In the genomic region with DNA sequence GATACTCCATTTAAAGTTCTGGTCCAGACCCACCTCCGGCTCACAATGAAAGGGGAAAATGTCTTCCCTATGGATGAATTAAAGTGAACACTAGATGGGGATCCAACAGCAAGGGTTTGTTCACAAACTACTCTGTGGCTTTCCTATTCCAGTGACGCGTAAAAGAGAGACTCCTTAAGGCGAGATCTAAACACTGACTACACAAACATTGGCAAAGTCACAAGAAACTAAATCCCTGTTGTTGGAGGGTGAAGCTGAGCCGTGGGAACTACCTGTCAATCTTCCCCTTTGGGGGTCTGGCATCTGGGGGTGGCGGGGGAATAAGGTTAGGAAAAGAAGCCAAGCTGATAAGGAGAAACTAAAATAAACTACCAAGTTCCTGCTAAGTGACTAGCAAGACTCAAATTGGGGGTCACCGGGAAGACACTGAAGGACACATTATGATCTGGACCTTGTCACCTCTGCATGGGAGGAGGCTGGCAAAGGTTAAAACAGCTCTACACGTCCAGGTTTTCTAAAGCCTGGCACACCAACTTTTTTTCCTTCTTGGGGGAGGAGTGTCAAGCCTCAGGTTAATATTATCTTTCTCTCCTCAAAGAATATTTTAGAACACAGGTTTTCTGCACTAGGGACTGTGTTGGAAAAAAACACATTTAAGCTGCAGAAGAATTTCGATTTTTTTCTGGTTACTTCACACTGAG, we compare ENCODE assay signal across 10 mouse cellular contexts. TPM values are rescaled to one million over a fixed set of nuclear protein-coding genes. Genes with fewer than 3 reads are reported as not detected.
A peak's percentile ranks its signal among the peaks of the same experiment; 100 is the strongest.
DNase-seq lines count a peak whose midpoint lies in the region; ATAC-seq and TF ChIP-seq lines count a peak whose summit lies in the region.
"Had no signal": no experiment of that assay in that cellular context is flagged by ENCODE, and none has a peak within 500 bp of the region (broad histone marks: within the 10 kb centered on the region; RNA-seq: fewer than 3 reads in every experiment).

No protein-coding gene starts in this region.

- no peak for TF ChIP-seq EP300 in heart, postnatal 0 days (IDR thresholded peaks at IDR 0.05; ENCODE audit: low read depth)
- no peak for TF ChIP-seq EP300 in heart, adult 2 months (IDR thresholded peaks at IDR 0.05; ENCODE audit: insufficient read depth, low read depth, low read length)

- peak; percentile 21 for TF ChIP-seq CTCF in heart, postnatal 0 days (IDR thresholded peaks at IDR 0.05; ENCODE audit: low read depth)
- no peak for TF ChIP-seq CTCF in heart, adult 2 months (IDR thresholded peaks at IDR 0.05)
- TF ChIP-seq CTCF in midbrain, postnatal 0 days (IDR thresholded peaks at IDR 0.05) = peak; percentile 55

- no peak overlapping the region for H3K4me2 ChIP-seq in heart, postnatal 0 days (ENCODE audit: low read depth, low read length)
- H3K4me2 ChIP-seq in forebrain, embryonic 12.5 days = peak overlapping the region; percentile 78
- peak overlapping the region; percentile 76 for H3K4me2 ChIP-seq in kidney, embryonic 15.5 days
- no peak overlapping the region; the same call in 1 of the 2 replicates for H3K4me2 ChIP-seq in midbrain, postnatal 0 days (ENCODE audit: low read depth, low read length, poor library complexity, severe bottlenecking)

- H3K27ac ChIP-seq in heart, postnatal 0 days (ENCODE audit: low read depth) = no peak overlapping the region
- H3K27ac ChIP-seq in heart, adult 2 months = no peak overlapping the region
- peak overlapping the region; percentile 68 for H3K27ac ChIP-seq in forebrain, embryonic 12.5 days
- peak overlapping the region; percentile 87 for H3K27ac ChIP-seq in kidney, embryonic 15.5 days
- H3K27ac ChIP-seq in midbrain, postnatal 0 days (ENCODE audit: low read depth, low read length) = no peak overlapping the region

- DNase-seq in heart, postnatal 0 days (ENCODE audit: low spot score) = no peak
- DNase-seq in heart, adult 2 months = no peak
- DNase-seq in midbrain, postnatal 0 days (ENCODE audit: low spot score) = no peak
- no peak for DNase-seq in thymus, postnatal 36 days
- DNase-seq in ovary, postnatal 36 days (ENCODE audit: low spot score) = no peak
- no peak for DNase-seq in adrenal gland, adult (ENCODE audit: inconsistent age in 2 of 2, low spot score in 1 of 2)
- DNase-seq: layer of hippocampus, adult 9-11 months had no signal

- H3K36me3 ChIP-seq in heart, postnatal 0 days (replicated peaks; ENCODE audit: control insufficient read depth, insufficient read depth, low read length) = no peaks in the 10 kb centered on the region
- no peaks in the 10 kb centered on the region for H3K36me3 ChIP-seq in heart, adult 2 months (ENCODE audit: control insufficient read depth, insufficient read depth, low read length)
- peaks cover 7% of the 10 kb centered on the region for H3K36me3 ChIP-seq in forebrain, embryonic 12.5 days (replicated peaks)
- peaks cover 6% of the 10 kb centered on the region; the same call in 1 of the 2 replicates for H3K36me3 ChIP-seq in kidney, embryonic 15.5 days
- no peaks in the 10 kb centered on the region for H3K36me3 ChIP-seq in midbrain, postnatal 0 days (ENCODE audit: insufficient read depth, low read length)

- no peak overlapping the region for H3K4me3 ChIP-seq in heart, postnatal 0 days (ENCODE audit: low read depth, low read length)
- H3K4me3 ChIP-seq in heart, adult 2 months = no peak overlapping the region
- peak overlapping the region; percentile 58 for H3K4me3 ChIP-seq in forebrain, embryonic 12.5 days (replicated peaks)
- H3K4me3 ChIP-seq in kidney, embryonic 15.5 days (replicated peaks) = peak overlapping the region; percentile 37
- H3K4me3 ChIP-seq in midbrain, postnatal 0 days (ENCODE audit: low read depth, low read length) = peak overlapping the region; percentile 1; the same call in 1 of the 2 replicates

- H3K9me3 ChIP-seq in heart, postnatal 0 days (replicated peaks; ENCODE audit: control insufficient read depth, low read length) = no peaks in the 10 kb centered on the region
- H3K9me3 ChIP-seq in forebrain, embryonic 12.5 days = no peaks in the 10 kb centered on the region
- no peaks in the 10 kb centered on the region for H3K9me3 ChIP-seq in kidney, embryonic 15.5 days (replicated peaks)
- no peaks in the 10 kb centered on the region for H3K9me3 ChIP-seq in midbrain, postnatal 0 days (ENCODE audit: low read length)

- intact Hi-C loops in heart, adult 2 months (cut with DNase I) = no loop called here

- H3K27me3 ChIP-seq in heart, postnatal 0 days (ENCODE audit: control insufficient read depth, insufficient read depth, low read length) = peaks cover 83% of the 10 kb centered on the region
- peaks cover 15% of the 10 kb centered on the region for H3K27me3 ChIP-seq in heart, adult 2 months (ENCODE audit: control insufficient read depth, insufficient read depth, low read length)
- no peaks in the 10 kb centered on the region for H3K27me3 ChIP-seq in forebrain, embryonic 12.5 days
- H3K27me3 ChIP-seq in kidney, embryonic 15.5 days = peaks cover 35% of the 10 kb centered on the region
- H3K27me3 ChIP-seq in midbrain, postnatal 0 days (ENCODE audit: insufficient read depth, low read length) = peaks cover 13% of the 10 kb centered on the region
- H3K27me3 ChIP-seq: CH12.LX had no signal

- H3K79me2 ChIP-seq in heart, adult 2 months (replicated peaks; ENCODE audit: control insufficient read depth, insufficient read depth, low read length) = no peaks in the 10 kb centered on the region

- H3K4me1 ChIP-seq in heart, postnatal 0 days (ENCODE audit: control insufficient read depth, insufficient read depth) = 0 out of 2 replicates have a peak, but pooled peaks cover 10% of the 10 kb centered on the region
- no peaks in the 10 kb centered on the region for H3K4me1 ChIP-seq in heart, adult 2 months (ENCODE audit: control insufficient read depth, insufficient read depth, low read length)
- H3K4me1 ChIP-seq in forebrain, embryonic 12.5 days = peaks cover 60% of the 10 kb centered on the region
- peaks cover 26% of the 10 kb centered on the region for H3K4me1 ChIP-seq in kidney, embryonic 15.5 days
- peaks cover under 1% of the 10 kb centered on the region; the same call in 1 of the 2 replicates for H3K4me1 ChIP-seq in midbrain, postnatal 0 days (ENCODE audit: insufficient read depth, low read length)

- no peak for ATAC-seq in heart, postnatal 0 days (ENCODE audit: insufficient read depth, low read depth)
- ATAC-seq in forebrain, embryonic 12.5 days (ENCODE audit: low FRiP score) = no peak
- ATAC-seq in kidney, embryonic 15.5 days (replicated peaks; ENCODE audit: low FRiP score) = no peak
- no peak for ATAC-seq in midbrain, postnatal 0 days (ENCODE audit: low FRiP score)

- no peak overlapping the region for H3K9ac ChIP-seq in heart, postnatal 0 days (replicated peaks; ENCODE audit: low read depth, low read length)
- H3K9ac ChIP-seq in heart, adult 2 months (ENCODE audit: low read depth, low read length) = no peak overlapping the region
- H3K9ac ChIP-seq in forebrain, embryonic 12.5 days = peak overlapping the region; percentile 61
- peak overlapping the region; percentile 43 for H3K9ac ChIP-seq in kidney, embryonic 15.5 days
- H3K9ac ChIP-seq in midbrain, postnatal 0 days (replicated peaks; ENCODE audit: low read length, poor library complexity, severe bottlenecking) = no peak overlapping the region

- no peak for TF ChIP-seq POLR2A in heart, adult 2 months (IDR thresholded peaks at IDR 0.05; ENCODE audit: insufficient read depth, low read depth, low read length)

- 23% methylated on average over 9 of the region's 9 CpGs for WGBS in heart, postnatal 0 days
- WGBS in heart, adult 2 months = 27% methylated on average over 9 of the region's 9 CpGs
- WGBS in forebrain, embryonic 12.5 days = 3% methylated on average over 9 of the region's 9 CpGs
- WGBS in kidney, embryonic 15.5 days = 5% methylated on average over 9 of the region's 9 CpGs
- WGBS in midbrain, postnatal 0 days = 18% methylated on average over 9 of the region's 9 CpGs

RNA-seq across cellular contexts. Expression of gene Sall1, which starts 6.3 kb away (rescaled TPM):
- 2.3 and 3.9 TPM in 2 replicates for total RNA-seq in heart, postnatal 0 days (2014; rRNA removed; ENCODE audit: low replicate concordance)
- polyA plus RNA-seq in heart, postnatal 0 days (2015; fragmentation: Nextera tagmentation; extraction: Ambion mirVana) = 1.6 and 2.0 TPM in 2 replicates
- total RNA-seq in heart, adult 2 months (2021) = 1 to 10 TPM in 1 of 2 experiments, under 1 TPM in 1; 0.91 to 1.2 TPM
- 0.80 and 1.1 TPM in 2 replicates for polyA plus RNA-seq in heart, adult 2 months (2012; rRNA removed)
- 26.6 and 33.4 TPM in 2 replicates for polyA plus RNA-seq in forebrain, embryonic 12.5 days (2016; fragmentation: Nextera tagmentation; extraction: Ambion mirVana)
- polyA plus RNA-seq in kidney, embryonic 15.5 days (2015; fragmentation: Nextera tagmentation; extraction: Ambion mirVana) = 42.4 TPM in 2 replicates
- 8.2 and 8.7 TPM in 2 replicates for total RNA-seq in midbrain, postnatal 0 days (2014; rRNA removed)
- 3.1 and 3.8 TPM in 2 replicates for polyA plus RNA-seq in midbrain, postnatal 0 days (2015; fragmentation: Nextera tagmentation; extraction: Ambion mirVana)
- total RNA-seq: CH12.LX had no signal

Comparison
In these comparisons a context has a peak if more than half of its experiments do, and no peak if none do; other contexts are left out.
1. H3K27ac ChIP-seq: peak in forebrain, embryonic 12.5 days (single experiment) and kidney, embryonic 15.5 days (single experiment); none in heart, postnatal 0 days (single experiment), heart, adult 2 months (single experiment) and midbrain, postnatal 0 days (single experiment).
2. H3K4me2 ChIP-seq: peak in forebrain, embryonic 12.5 days (single experiment) and kidney, embryonic 15.5 days (single experiment); none in heart, postnatal 0 days (single experiment) and midbrain, postnatal 0 days (single experiment).
3. H3K4me3 ChIP-seq: peak in forebrain, embryonic 12.5 days (single experiment), kidney, embryonic 15.5 days (single experiment) and midbrain, postnatal 0 days (single experiment); none in heart, postnatal 0 days (single experiment) and heart, adult 2 months (single experiment).
4. H3K9ac ChIP-seq: peak in forebrain, embryonic 12.5 days (single experiment) and kidney, embryonic 15.5 days (single experiment); none in heart, postnatal 0 days (single experiment), heart, adult 2 months (single experiment) and midbrain, postnatal 0 days (single experiment).